Mouse (Mus musculus) brain, embryonic 14.5 days (tissue): ENCODE data around the gene Gins3. TPM values are rescaled to one million over a fixed set of nuclear protein-coding genes. Genes with fewer than 3 reads are reported as not detected.
"Not testable (repeated sequence)": the region's sequence is repeated elsewhere in the genome, so short reads cannot be mapped to it uniquely, and the experiment has no call there.

Experiments
- DNase-seq: peaks from one replicate; pipeline ENCODE4 v3.0.0-alpha.2; 2011; ENCODE audit warnings: low read depth
- CTCF ChIP-seq: fragments of 200-500 bp; IDR thresholded peaks from 2 replicates; pipeline ENCODE4 v1.5.1; 2012; ENCODE audit warnings: inconsistent platforms, mild to moderate bottlenecking, moderate library complexity, borderline replicate concordance; ENCODE audit not compliant: insufficient read depth, insufficient read length; ENCODE audit errors: extremely low read depth
- POLR2A ChIP-seq: fragments of 200-500 bp; IDR thresholded peaks from 2 replicates; pipeline ENCODE4 v1.6.1; 2012; ENCODE audit warnings: mild to moderate bottlenecking, inconsistent platforms, borderline replicate concordance; ENCODE audit not compliant: poor library complexity, insufficient read depth, insufficient read length, severe bottlenecking; ENCODE audit errors: extremely low read depth
- polyA plus RNA-seq: library from polyadenylated mRNA; depleted of rRNA; stranded (reverse); fragments of >200 nt; gene quantifications from 2 replicates; pipeline ENCODE4 v1.2.3, GENCODE M21; 2012

The Gins3 gene
- polyA plus RNA-seq, 1 experiment, result 4.6 TPM

DNA sequence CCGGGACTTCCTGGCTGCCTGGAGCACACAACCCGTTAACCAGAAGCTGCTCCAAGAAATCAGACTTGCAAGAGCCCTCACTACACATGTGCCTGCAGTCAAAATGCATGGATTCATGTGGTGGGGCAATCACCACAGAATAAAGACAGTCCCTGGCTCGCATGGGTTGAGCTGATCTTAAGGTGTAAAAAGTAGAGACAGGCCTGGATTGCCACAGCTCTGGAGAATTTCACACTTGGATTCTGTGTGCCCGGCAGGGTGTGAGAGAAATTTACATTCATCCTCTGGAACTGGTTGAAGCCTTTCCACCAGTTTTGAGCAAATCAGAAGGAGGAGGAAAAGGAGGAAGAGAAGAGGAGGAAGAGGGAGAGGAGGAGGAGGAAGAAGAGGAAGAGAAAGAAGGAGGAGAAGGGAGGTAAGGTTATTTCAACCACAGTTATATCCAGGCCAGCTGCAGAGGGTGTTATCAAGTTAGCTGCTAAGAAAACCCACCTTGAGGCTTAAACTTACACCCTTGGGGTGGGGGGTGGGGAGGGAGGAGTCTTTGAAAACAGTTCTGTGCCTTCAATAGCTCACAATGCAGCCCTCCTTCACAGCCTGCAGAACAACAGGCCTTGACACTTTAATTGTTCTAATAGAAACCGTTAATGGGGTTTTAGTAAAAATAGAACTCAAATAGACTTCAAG is 23.2 kb downstream of the Gins3 start:
- TF ChIP-seq POLR2A, result no peak
- TF ChIP-seq CTCF, result no peak
- peak; percentile 43 for DNase-seq

DNA sequence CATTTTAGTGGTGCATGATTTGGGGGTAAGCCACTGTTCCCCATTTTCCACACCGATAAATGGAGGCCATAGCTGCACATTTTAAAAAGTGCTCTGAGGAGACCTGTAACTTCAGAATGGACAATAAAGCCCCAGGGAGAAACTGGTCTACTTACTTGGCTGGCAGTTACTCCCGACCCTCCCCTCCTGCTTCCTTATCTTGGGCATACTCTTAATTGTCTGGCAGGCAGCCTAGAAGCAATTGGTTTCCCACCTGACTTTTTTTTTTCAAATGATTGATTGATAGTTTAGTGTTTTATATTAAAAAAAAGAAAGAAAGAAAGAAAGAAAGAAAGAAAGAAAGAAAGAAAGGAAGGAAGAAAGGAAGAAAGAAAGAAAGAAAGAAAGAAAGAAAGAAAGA is 24.3 kb downstream of the Gins3 start:
- DNase-seq, result peak; percentile 50
- TF ChIP-seq POLR2A (no peak), CTCF (no peak)

DNA sequence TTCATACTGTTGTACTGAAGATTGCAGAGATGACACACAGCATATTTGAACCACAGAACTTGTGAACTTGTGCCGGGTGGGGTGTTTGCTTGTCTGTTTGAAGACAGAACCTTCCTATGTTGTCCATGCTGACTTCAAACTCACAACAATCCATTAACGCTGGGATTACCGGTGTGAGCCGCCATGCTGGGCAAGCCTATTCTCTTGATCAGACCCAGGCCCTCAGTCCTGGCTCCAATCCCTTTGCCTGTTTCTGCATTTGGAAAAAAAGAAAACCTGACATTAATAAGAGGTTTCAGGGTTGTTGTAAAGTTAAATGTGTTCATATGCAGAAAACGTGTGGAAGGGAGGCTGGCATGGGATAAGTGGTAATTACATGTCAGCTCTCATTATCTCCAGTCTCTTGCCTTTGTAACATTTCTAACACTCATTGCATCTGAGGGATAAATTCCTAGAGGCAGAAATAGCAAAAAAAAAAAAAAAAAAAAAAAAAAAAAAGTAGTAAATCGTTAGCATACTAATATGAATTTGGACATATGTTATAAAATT is 27.2 kb downstream of the Gins3 start:
- DNase-seq, result peak; percentile 54
- no peak for TF ChIP-seq CTCF
- TF ChIP-seq POLR2A, result no peak

DNA sequence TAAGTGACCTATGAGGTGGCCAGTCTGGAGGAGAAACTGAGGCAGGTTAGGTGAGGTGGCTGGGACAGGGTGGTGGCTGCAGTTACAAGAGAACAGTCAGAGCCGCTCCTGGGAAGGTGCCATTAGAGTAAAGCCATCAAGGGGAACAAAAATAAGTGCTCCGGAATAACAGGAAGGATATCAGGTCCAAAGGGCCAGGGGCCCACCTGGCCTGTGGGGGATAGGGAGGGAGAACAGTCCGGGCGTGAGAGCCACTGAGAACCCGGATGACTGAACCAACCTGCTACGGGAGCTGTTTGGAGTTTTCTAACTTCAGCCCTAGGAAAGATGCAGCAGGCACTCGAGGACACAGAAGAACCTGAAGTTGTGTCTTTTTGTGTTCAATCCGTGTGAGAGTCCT is 27.8 kb downstream of the Gins3 start:
- DNase-seq, result no peak
- TF ChIP-seq POLR2A, result no peak

DNA sequence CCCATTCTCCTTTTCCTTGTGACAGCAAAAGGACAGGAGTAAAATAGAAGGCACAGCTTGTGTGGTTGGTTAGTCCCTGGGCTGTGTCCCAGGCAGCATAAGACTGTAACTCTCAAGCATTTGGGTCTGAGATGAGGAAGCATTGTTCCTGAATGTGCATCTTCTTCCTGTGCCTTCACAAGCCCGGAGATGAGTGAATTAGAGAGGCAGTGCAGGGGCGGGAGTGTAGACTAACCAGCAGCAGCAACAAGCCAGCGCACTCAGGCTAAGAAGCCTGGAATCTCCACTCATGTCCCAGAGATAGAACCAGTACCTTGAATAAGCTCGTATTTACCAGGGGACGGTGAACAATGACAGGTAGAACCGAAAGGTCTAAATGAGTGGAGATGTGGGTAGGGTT is 28.3 kb downstream of the Gins3 start:
- TF ChIP-seq POLR2A (no peak), CTCF (no peak)
- no peak for DNase-seq

DNA sequence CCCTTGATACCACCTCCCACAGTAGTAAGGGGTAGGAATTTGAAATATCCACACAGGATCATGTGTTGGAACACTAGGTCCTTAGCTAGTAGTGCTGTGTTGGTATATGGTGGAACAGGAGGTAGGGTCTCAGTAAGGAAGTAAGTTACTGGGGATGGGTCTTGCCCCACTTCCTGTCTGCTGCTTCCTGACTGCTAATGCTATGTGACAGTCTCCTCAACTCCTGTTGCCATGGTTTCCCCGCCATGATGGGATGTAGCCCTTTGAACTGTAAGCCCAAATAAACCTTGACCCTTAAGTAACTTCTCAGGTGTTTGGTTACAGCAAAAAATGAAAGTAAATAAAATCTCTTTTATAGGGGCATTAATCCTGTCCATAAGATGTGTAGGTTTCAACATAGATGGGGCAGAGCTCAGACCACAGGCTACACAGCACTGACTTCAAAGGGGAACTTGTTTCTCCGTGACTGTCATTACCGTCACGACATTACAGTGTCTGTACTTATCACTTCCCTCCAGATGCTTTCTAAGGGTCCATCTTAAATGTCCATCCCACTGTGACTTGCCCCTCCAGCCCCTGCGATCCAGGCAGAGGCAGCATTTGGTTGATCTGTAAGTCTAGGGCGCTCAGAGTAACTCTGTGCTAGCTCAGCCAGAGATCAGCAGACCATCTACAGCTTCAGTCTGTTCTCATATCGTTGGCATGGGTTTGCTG is 29.8 kb downstream of the Gins3 start:
- TF ChIP-seq POLR2A (no peak), CTCF (no peak)
- DNase-seq, result no peak

DNA sequence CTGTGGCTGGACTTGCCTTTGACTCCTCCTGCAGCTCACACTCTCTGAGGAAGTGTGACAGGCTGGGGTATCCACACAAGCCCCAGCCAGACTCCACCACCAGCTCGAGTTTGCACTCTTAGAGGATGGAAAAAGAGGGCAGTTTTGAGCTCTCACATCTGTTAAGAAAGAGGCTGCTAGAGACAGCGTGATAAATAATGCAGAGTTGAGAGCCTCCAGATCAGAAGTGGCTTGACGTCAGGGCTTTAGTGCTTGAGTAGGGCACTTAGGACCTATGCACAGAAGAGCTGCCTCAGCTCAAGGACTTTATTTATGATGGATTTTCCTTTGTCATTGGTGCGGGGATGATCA is 30.3 kb downstream of the Gins3 start:
- TF ChIP-seq CTCF (no peak), POLR2A (no peak)
- no peak for DNase-seq

DNA sequence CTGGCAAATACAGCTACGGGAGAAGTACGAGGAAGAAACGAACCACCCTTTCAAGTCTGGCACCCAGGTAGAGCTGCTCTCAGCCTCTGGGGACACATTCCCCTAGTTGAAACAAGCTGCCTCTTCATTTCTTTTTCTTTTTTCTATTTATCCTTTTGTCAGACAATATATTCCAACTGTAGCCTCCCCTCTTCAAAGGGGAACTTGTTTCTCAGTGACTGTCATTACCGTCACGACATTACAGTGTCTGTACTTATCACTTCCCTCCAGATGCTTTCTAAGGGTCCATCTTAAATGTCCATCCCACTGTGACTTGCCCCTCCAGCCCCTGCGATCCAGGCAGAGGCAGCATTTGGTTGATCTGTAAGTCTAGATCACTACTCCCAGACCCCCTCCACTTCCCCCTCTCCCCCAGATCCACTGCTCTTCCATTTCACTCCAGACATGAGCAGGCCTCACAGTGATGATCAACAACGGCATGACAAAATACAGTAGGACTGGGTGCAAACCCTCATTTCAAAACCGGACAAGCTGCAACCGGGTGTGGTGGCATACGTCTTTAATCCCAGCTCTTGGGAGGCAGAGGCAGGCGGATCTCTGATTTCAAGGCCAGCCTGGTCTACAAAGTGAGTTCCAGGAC is 32.7 kb downstream of the Gins3 start:
- not testable (repeated sequence) for DNase-seq

DNA sequence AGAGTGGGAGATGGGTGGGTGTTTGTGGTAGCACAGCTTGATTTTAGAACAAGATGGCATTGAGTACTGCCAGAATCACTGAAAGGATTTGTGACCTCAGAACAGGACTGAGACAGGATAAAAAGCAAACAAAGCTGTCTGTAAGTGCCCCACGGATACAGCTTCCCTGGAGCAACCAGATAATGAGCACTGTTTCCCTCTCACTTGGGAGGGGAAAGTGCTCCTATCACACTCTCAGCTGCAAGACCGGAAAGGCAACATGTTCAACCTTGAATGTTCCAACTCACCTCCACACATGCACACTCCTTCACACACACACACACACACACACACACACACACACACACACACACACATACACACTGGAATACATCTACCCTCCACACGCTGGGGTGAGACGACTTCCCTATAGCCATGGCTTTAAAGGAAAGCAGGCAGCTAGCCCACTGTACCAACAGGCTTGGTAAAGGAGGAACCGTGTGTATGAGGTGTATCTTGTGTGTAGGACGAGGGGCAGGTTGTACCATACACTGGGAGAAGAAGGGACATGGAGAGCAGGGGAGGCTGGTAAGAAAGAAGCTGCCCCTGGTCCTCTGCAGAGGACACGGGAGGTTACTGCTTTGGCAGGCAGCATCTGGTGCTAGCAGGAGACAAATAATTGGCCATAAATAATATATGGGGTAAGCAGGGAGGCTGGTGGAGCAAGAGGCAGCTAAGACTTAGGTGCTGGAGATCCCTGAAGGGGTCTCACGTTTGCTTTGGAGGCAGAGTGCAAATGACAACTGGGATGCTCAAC is 35.1 kb downstream of the Gins3 start:
- DNase-seq, result peak; percentile 35
- TF ChIP-seq CTCF, result no peak
- no peak for TF ChIP-seq POLR2A

DNA sequence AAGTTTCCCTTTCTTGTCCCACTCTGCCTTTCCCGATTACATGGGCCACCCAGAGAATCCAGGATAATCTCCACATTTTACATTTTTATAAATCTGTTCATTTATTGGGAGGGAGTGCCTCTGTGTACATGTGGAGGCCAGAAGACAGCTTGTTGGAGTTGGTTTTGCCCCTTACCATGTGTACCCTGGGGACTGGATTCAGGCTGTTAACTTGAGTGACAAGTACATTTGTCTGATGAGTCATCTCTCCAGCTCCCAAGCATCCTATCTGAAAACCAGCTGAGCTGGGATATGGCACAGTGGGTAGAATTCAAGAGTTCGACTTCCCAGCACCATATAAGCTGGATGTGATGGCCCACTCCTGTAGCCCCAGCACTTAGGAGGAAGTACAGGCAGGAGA is 36.7 kb downstream of the Gins3 start:
- TF ChIP-seq CTCF, result no peak
- no peak for DNase-seq

DNA sequence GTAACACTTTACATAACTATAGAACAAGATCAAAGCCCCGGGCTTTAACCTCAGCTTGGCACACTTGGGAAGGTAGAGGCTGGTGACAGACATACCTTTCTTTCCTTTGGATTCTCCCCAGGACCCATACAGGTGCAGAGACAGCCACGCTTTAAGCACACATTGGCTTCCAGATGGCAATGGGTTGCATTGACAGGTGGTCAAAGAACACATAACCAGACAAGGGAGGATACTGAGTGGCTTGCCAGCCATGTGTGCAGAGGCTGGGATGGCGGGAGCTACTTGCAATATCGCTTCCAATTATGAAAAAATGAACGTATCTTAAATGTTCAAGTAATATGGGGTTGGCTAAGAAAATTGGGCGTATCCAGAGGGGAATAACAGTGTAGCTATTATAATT is 38.6 kb downstream of the Gins3 start:
- DNase-seq, result no peak
- TF ChIP-seq CTCF (no peak), POLR2A (no peak)

DNA sequence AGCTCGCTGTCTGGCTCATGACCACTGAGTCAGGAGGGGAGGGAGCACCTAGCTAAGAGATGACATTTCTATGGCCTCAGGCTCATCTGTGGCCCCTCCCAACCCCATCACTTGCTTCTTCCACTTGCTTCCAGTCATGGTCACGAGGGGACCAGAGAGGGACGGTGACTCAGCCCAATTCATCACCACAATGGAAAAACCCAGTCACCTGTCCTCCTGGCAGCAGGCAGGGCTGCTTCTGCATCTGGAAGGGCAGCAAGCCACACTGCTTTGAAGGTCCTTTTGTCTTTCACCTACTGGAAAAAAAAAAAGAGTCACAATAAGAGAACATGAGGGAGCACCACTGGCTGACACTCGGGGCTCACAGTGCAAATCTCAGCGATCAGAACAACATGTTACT is 39.6 kb downstream of the Gins3 start:
- no peak for TF ChIP-seq CTCF
- TF ChIP-seq POLR2A, result no peak
- no peak for DNase-seq

DNA sequence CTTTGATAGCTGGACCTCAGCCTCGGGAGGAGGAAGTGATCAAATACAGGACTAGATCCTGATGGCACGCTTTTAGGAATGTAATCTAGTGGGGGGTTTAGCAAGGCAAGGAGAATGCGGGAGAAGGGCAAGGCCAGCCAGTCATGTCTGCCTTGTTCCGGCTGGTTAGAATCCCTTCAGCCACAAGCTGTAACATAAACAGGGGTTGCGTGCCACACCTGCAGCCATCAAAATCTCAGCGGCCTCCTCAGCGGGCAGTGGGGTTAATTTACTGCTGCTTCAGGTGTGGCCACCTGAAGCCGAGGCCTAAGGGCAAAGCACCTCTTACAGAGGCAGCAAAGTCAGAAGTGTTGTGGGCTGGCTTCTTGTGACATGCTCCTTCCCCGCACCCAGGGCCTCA is 43.4 kb downstream of the Gins3 start, which contains the start of gene Ndrg4:
TSS of gene Ndrg4 (plus strand) at position 350 of the 400 bp plus-strand sequence.
- TF ChIP-seq POLR2A (no peak), CTCF (no peak)
- no peak for DNase-seq
